Mouse (Mus musculus): ENCODE measurements around the gene Pkp4.

GRCm38 (mm10) chr2:59248806-59249205 lies 88.2 kb downstream of the Pkp4 start:
- no peak for TF ChIP-seq CTCF (IDR thresholded peaks at IDR 0.05; ENCODE audit: borderline replicate concordance, extremely low read depth, insufficient read depth, insufficient read length)
- TF ChIP-seq POLR2A (IDR thresholded peaks at IDR 0.05; ENCODE audit: borderline replicate concordance, extremely low read depth, insufficient read depth, insufficient read length, poor library complexity, severe bottlenecking) = no peak
